Mouse (Mus musculus) heart, adult 2 months (tissue): ENCODE results near the gene Otud4. TPM values are rescaled to one million over a fixed set of nuclear protein-coding genes. Genes with fewer than 3 reads are reported as not detected.

ENCODE experiments used
- DNase-seq, 2 experiments: peaks; one replicate each; pipeline ENCODE4 v3.0.0; 2021
- H3K27ac ChIP-seq: fragments of 200-600 bp; 2 replicates; pipeline ENCODE4 v1.8.1; 2022
- H3K27me3 ChIP-seq: fragments of 200-500 bp; 2 replicates; pipeline ENCODE4 v1.6.1; 2012; ENCODE audit warnings: mild to moderate bottlenecking, low read length, inconsistent platforms, mixed read lengths; ENCODE audit not compliant: control insufficient read depth, insufficient read depth
- H3K36me3 ChIP-seq: fragments of 200-500 bp; 2 replicates; pipeline ENCODE4 v1.6.1; 2012; ENCODE audit warnings: low read length, inconsistent platforms; ENCODE audit not compliant: control insufficient read depth, insufficient read depth
- H3K4me1 ChIP-seq: fragments of 200-500 bp; 2 replicates; pipeline ENCODE4 v1.6.1; 2011; ENCODE audit warnings: low read length; ENCODE audit not compliant: control insufficient read depth, insufficient read depth
- H3K4me3 ChIP-seq: fragments of 200-600 bp; 2 replicates; pipeline ENCODE4 v1.8.1; 2022
- H3K79me2 ChIP-seq: fragments of 200-500 bp; replicated peaks from 2 replicates; pipeline ENCODE4 v1.6.1; 2012; ENCODE audit warnings: mild to moderate bottlenecking, inconsistent platforms, low read length, moderate library complexity, mixed read lengths; ENCODE audit not compliant: control insufficient read depth, insufficient read depth
- H3K9ac ChIP-seq: fragments of 200-500 bp; 2 replicates; pipeline ENCODE4 v1.6.1; 2012; ENCODE audit warnings: low read depth, mild to moderate bottlenecking, control low read depth, inconsistent platforms, low read length, mixed read lengths
- CTCF ChIP-seq: fragments of 200-600 bp; IDR thresholded peaks from 2 replicates; pipeline ENCODE4 v1.8.1; 2022; ENCODE audit warnings: antibody characterized with exemption, mild to moderate bottlenecking, moderate library complexity
- EP300 ChIP-seq: fragments of 200-500 bp; IDR thresholded peaks from 2 replicates; pipeline ENCODE4 v1.6.1; 2011; ENCODE audit warnings: low read depth, low read length, control low read depth; ENCODE audit not compliant: insufficient read depth
- POLR2A ChIP-seq: fragments of 200-500 bp; IDR thresholded peaks from 2 replicates; pipeline ENCODE4 v1.6.1; 2011; ENCODE audit warnings: mild to moderate bottlenecking, low read depth, low read length, control low read depth; ENCODE audit not compliant: insufficient read depth
- WGBS: fragments of 180-500 bp; shearing (Covaris S2); methylation state at CpG from one replicate; pipeline ENCODE4 v1.1.7; 2018; 5-methylcytosine and 5-hydroxymethylcytosine counted together
- intact Hi-C: fragments of 180-260 bp; cut with DNase I; formaldehyde crosslinking; loops from one replicate; pipeline ENCODE4 v1.15.1; 2025
- polyA plus RNA-seq: library from polyadenylated mRNA; depleted of rRNA; stranded (reverse); fragments of >200 nt; gene quantifications from 2 replicates; pipeline ENCODE4 v1.2.3, GENCODE M21; 2012
- total RNA-seq, 2 experiments: library from RNA; stranded (reverse); gene quantifications; 2 replicates each; pipeline ENCODE4 v1.2.3; 2021

The Otud4 gene
- total and polyA plus RNA-seq, 3 experiments = 19.1 to 49.0 (median 43.9) TPM

- no peak overlapping the region for H3K9ac ChIP-seq
- 9% methylated on average over 3 of the region's 3 CpGs for WGBS
- peak overlapping the region; percentile 15; the same call in 1 of the 2 replicates for H3K27ac ChIP-seq
- no peak for DNase-seq
- no peaks in the 10 kb centered on the region for H3K27me3 ChIP-seq
- H3K36me3 ChIP-seq = peaks cover 2% of the 10 kb centered on the region; the same call in 1 of the 2 replicates
- H3K79me2 ChIP-seq = no peaks in the 10 kb centered on the region
- intact Hi-C loops = no loop called here
- H3K4me1 ChIP-seq = peaks cover 6% of the 10 kb centered on the region
- TF ChIP-seq POLR2A (no peak), CTCF (no peak)
- H3K4me3 ChIP-seq = no peak overlapping the region
These were observed 19.4 kb upstream of the Otud4 start for GRCm38 (mm10) chr8:79620000-79620399.

- Histone ChIP-seq H3K4me3 (no peak overlapping the region), H3K27ac (peak overlapping the region; percentile 6; the same call in 1 of the 2 replicates), H3K27me3 (no peaks in the 10 kb centered on the region), H3K79me2 (no peaks in the 10 kb centered on the region), H3K9ac (no peak overlapping the region), H3K36me3 (peaks cover 2% of the 10 kb centered on the region; the same call in 1 of the 2 replicates), H3K4me1 (peaks cover 6% of the 10 kb centered on the region)
- 44% methylated on average over 9 of the region's 9 CpGs for WGBS
- no peak for TF ChIP-seq CTCF
- intact Hi-C loops = no loop called here
- DNase-seq = no peak
These were observed 18.7 kb upstream of the Otud4 start for GRCm38 (mm10) chr8:79620489-79621276.

- H3K27ac ChIP-seq = no peak overlapping the region
- no peak for DNase-seq
- no peak for TF ChIP-seq CTCF
- no peak for TF ChIP-seq EP300
- TF ChIP-seq POLR2A = no peak
- intact Hi-C loops = no loop called here
- WGBS = 64% methylated on average over 11 of the region's 11 CpGs
- no peak overlapping the region for H3K4me3 ChIP-seq
- H3K9ac ChIP-seq = no peak overlapping the region
- H3K36me3 ChIP-seq = peaks cover 2% of the 10 kb centered on the region; the same call in 1 of the 2 replicates
- H3K4me1 ChIP-seq = peaks cover 6% of the 10 kb centered on the region
- H3K79me2 ChIP-seq = no peaks in the 10 kb centered on the region
- no peaks in the 10 kb centered on the region for H3K27me3 ChIP-seq
These were observed 17.1 kb upstream of the Otud4 start for GRCm38 (mm10) chr8:79622346-79622745.

GRCm38 (mm10) chr8:79623351-79623750 lies 16.1 kb upstream of the Otud4 start:
- intact Hi-C loops = no loop called here
- H3K9ac ChIP-seq = no peak overlapping the region
- TF ChIP-seq EP300 = no peak
- TF ChIP-seq POLR2A = no peak
- TF ChIP-seq CTCF = no peak
- 91% methylated on average over 12 of the region's 12 CpGs for WGBS
- H3K36me3 ChIP-seq = peaks cover 2% of the 10 kb centered on the region; the same call in 1 of the 2 replicates
- peaks cover 6% of the 10 kb centered on the region for H3K4me1 ChIP-seq
- no peak overlapping the region for H3K4me3 ChIP-seq
- no peaks in the 10 kb centered on the region for H3K79me2 ChIP-seq
- H3K27ac ChIP-seq = no peak overlapping the region
- no peaks in the 10 kb centered on the region for H3K27me3 ChIP-seq
- DNase-seq = no peak

- H3K9ac ChIP-seq = no peak overlapping the region
- no peak for DNase-seq
- H3K79me2 ChIP-seq = no peaks in the 10 kb centered on the region
- no peak for TF ChIP-seq POLR2A
- no peak for TF ChIP-seq CTCF
- no peak overlapping the region for H3K4me3 ChIP-seq
- intact Hi-C loops = no loop called here
- peaks cover 2% of the 10 kb centered on the region; the same call in 1 of the 2 replicates for H3K36me3 ChIP-seq
- H3K27ac ChIP-seq = no peak overlapping the region
- H3K27me3 ChIP-seq = no peaks in the 10 kb centered on the region
- 85% methylated on average over 4 of the region's 4 CpGs for WGBS
- peaks cover 6% of the 10 kb centered on the region for H3K4me1 ChIP-seq
These were observed 15.0 kb upstream of the Otud4 start for GRCm38 (mm10) chr8:79624416-79624815.

GRCm38 (mm10) chr8:79626213-79626612 lies 13.2 kb upstream of the Otud4 start:
- Histone ChIP-seq H3K27ac (no peak overlapping the region), H3K4me3 (no peak overlapping the region), H3K9ac (no peak overlapping the region), H3K36me3 (no peaks in the 10 kb centered on the region), H3K4me1 (no peaks in the 10 kb centered on the region), H3K27me3 (no peaks in the 10 kb centered on the region), H3K79me2 (no peaks in the 10 kb centered on the region)
- intact Hi-C loops = no loop called here
- 33% methylated on average over 5 of the region's 5 CpGs for WGBS
- TF ChIP-seq EP300 (no peak), CTCF (no peak), POLR2A (no peak)
- no peak for DNase-seq
